Mouse (Mus musculus) embryonic stem cell, embryonic (primary cell): ENCODE results near the gene Tle3.

Experiments used
- CTCF ChIA-PET, 4 experiments: fragments of 300-600 bp in 2 of 4; fragments of 350-600 bp in 2 of 4; sonication (Branson Sonifier 250); formaldehyde crosslinking; loops; one replicate each; lab custom pipeline; 2022; ENCODE audit warnings: inconsistent platforms in 2 of 4; lab: Charles Lee
- POLR2A ChIA-PET, 4 experiments: fragments of 300-600 bp in 2 of 4; fragments of 350-600 bp in 2 of 4; sonication (Branson Sonifier 250); formaldehyde crosslinking; loops; one replicate each; lab custom pipeline; 2022; ENCODE audit warnings: antibody characterized with exemption in 4 of 4, inconsistent platforms in 1 of 4; lab: Charles Lee

The Tle3 gene

GRCm38 (mm10) chr9:61421626-61422025 lies 49.5 kb downstream of the Tle3 start:
- ChIA-PET CTCF (no interaction called here), POLR2A (interaction anchor here in 2 of 4 experiments (0.7 to 2.9 kb wide), 8 partner anchors 8 to 492 kb away, joined by 3 to 12 read pairs (median 4); partner anchors contain the start of gene Rplp1 (in 1 of the 2))

GRCm38 (mm10) chr9:61424245-61424644 lies 52.1 kb downstream of the Tle3 start:
- POLR2A ChIA-PET = interaction anchor here in 1 of 4 experiments (0.7 to 1.5 kb wide), 3 partner anchors 11 to 453 kb away, joined by 3 to 4 read pairs (median 3); no protein-coding TSS in a partner anchor
- CTCF ChIA-PET = no interaction called here

GRCm38 (mm10) chr9:61426493-61426892 lies 54.3 kb downstream of the Tle3 start:
- POLR2A ChIA-PET = interaction anchor here in 3 of 4 experiments (1.0 to 2.2 kb wide), 6 partner anchors 8 to 18 kb away, joined by 3 to 6 read pairs (median 4); no protein-coding TSS in a partner anchor
- CTCF ChIA-PET = no interaction called here

GRCm38 (mm10) chr9:61427051-61427450 lies 54.9 kb downstream of the Tle3 start:
- ChIA-PET CTCF (interaction anchor here in 1 of 4 experiments (0.6 kb wide), 1 partner anchor 50 kb away, joined by 3 read pairs; no protein-coding TSS in a partner anchor), POLR2A (interaction anchor here in 3 of 4 experiments (1.0 to 2.2 kb wide), 6 partner anchors 8 to 18 kb away, joined by 3 to 6 read pairs (median 4); no protein-coding TSS in a partner anchor)

GRCm38 (mm10) chr9:61427901-61428300 lies 55.7 kb downstream of the Tle3 start:
- POLR2A ChIA-PET = interaction anchor here in 1 of 4 experiments (2.0 to 2.2 kb wide), 2 partner anchors 10 to 17 kb away, joined by 4 to 6 read pairs; no protein-coding TSS in a partner anchor
- CTCF ChIA-PET = interaction anchor here in 1 of 4 experiments (0.6 kb wide), 1 partner anchor 51 kb away, joined by 3 read pairs; no protein-coding TSS in a partner anchor

- CTCF ChIA-PET = interaction anchor here in 1 of 4 experiments (0.6 kb wide), 1 partner anchor 11 kb away, joined by 4 read pairs; no protein-coding TSS in a partner anchor
These were observed 59.7 kb downstream of the Tle3 start for GRCm38 (mm10) chr9:61431830-61432229.

GRCm38 (mm10) chr9:61433206-61433605 lies 61.0 kb downstream of the Tle3 start:
- ChIA-PET CTCF (no interaction called here), POLR2A (interaction anchor here in 3 of 4 experiments (0.5 to 5.7 kb wide), 9 partner anchors 9 to 234 kb away, joined by 3 to 40 read pairs (median 8); partner anchors contain the start of gene Tle3 (in 2 of the 3))

More at GRCm38 (mm10) chr9:61431830-61432229, 59.7 kb downstream of the Tle3 start:
- POLR2A ChIA-PET = interaction anchor here in 3 of 4 experiments (0.6 to 5.7 kb wide), 9 partner anchors 8 to 195 kb away, joined by 3 to 40 read pairs (median 6); partner anchors contain the start of gene Tle3 (in 1 of the 3)

- ChIA-PET POLR2A (interaction anchor here in 3 of 4 experiments (0.5 to 5.7 kb wide), 19 partner anchors 9 to 233 kb away, joined by 3 to 40 read pairs (median 7); partner anchors contain the start of gene Tle3 (in 2 of the 3)), CTCF (interaction anchor here in 2 of 4 experiments (0.8 to 1.8 kb wide), 3 partner anchors 30 to 464 kb away, joined by 3 to 5 read pairs (median 3); no protein-coding TSS in a partner anchor)
These were observed 61.9 kb downstream of the Tle3 start for GRCm38 (mm10) chr9:61434062-61434461.

- ChIA-PET POLR2A (interaction anchor here (0.6 to 5.7 kb wide), 82 partner anchors 9 to 826 kb away, joined by 3 to 40 read pairs (median 4); partner anchors contain the start of genes Rplp1 (in 2 of the 4) and Tle3 (in 1 of the 4)), CTCF (interaction anchor here (0.5 to 1.8 kb wide), 5 partner anchors 65 to 463 kb away, joined by 3 to 5 read pairs (median 3); no protein-coding TSS in a partner anchor)
These were observed 63.2 kb downstream of the Tle3 start for GRCm38 (mm10) chr9:61435191-61435989.

- ChIA-PET CTCF (no interaction called here), POLR2A (interaction anchor here in 3 of 4 experiments (0.6 to 5.7 kb wide), 60 partner anchors 9 to 565 kb away, joined by 3 to 40 read pairs (median 5); partner anchors contain the start of genes Rplp1 (in 2 of the 3) and Tle3 (in 1 of the 3))
These were observed 63.9 kb downstream of the Tle3 start for GRCm38 (mm10) chr9:61436104-61436503.

GRCm38 (mm10) chr9:61436761-61437160 lies 64.6 kb downstream of the Tle3 start:
- ChIA-PET CTCF (no interaction called here), POLR2A (interaction anchor here in 3 of 4 experiments (1.1 to 5.7 kb wide), 21 partner anchors 9 to 244 kb away, joined by 3 to 40 read pairs (median 7); partner anchors contain the start of gene Tle3 (in 1 of the 3))

- ChIA-PET POLR2A (interaction anchor here in 2 of 4 experiments (0.5 to 2.3 kb wide), 14 partner anchors 8 to 228 kb away, joined by 3 to 6 read pairs (median 3); no protein-coding TSS in a partner anchor), CTCF (interaction anchor here in 3 of 4 experiments (0.5 to 0.6 kb wide), 4 partner anchors 30 to 499 kb away, joined by 3 to 7 read pairs (median 5); no protein-coding TSS in a partner anchor)
These were observed 66.9 kb downstream of the Tle3 start for GRCm38 (mm10) chr9:61439092-61439491.

GRCm38 (mm10) chr9:61439979-61440378 lies 67.8 kb downstream of the Tle3 start:
- ChIA-PET POLR2A (interaction anchor here in 3 of 4 experiments (0.7 to 1.8 kb wide), 11 partner anchors 9 to 227 kb away, joined by 3 to 6 read pairs (median 3); partner anchors contain the start of gene Tle3 (in 1 of the 3)), CTCF (interaction anchor here in 1 of 4 experiments (0.6 kb wide), 1 partner anchor 30 kb away, joined by 6 read pairs; no protein-coding TSS in a partner anchor)

GRCm38 (mm10) chr9:61441206-61441913 lies 69.2 kb downstream of the Tle3 start:
- ChIA-PET POLR2A (interaction anchor here in 2 of 4 experiments (0.6 to 2.7 kb wide), 6 partner anchors 8 to 55 kb away, joined by 3 to 10 read pairs (median 4); no protein-coding TSS in a partner anchor), CTCF (no interaction called here)

GRCm38 (mm10) chr9:61442951-61443630 lies 70.9 kb downstream of the Tle3 start:
- CTCF ChIA-PET = interaction anchor here in 1 of 4 experiments (0.6 kb wide), 1 partner anchor 11 kb away, joined by 4 read pairs; no protein-coding TSS in a partner anchor
- POLR2A ChIA-PET = interaction anchor here in 3 of 4 experiments (0.5 to 5.3 kb wide), 13 partner anchors 8 to 487 kb away, joined by 3 to 40 read pairs (median 4); no protein-coding TSS in a partner anchor

GRCm38 (mm10) chr9:61445151-61445550 lies 73.0 kb downstream of the Tle3 start:
- POLR2A ChIA-PET = interaction anchor here in 3 of 4 experiments (0.5 to 5.3 kb wide), 20 partner anchors 9 to 678 kb away, joined by 3 to 40 read pairs (median 6); partner anchors contain the start of gene Glce (in 1 of the 3)
- CTCF ChIA-PET = interaction anchor here in 2 of 4 experiments (0.6 to 0.7 kb wide), 2 partner anchors 362 to 415 kb away, joined by 3 to 4 read pairs; no protein-coding TSS in a partner anchor
